Mouse (Mus musculus): ENCODE results near the gene Aktip. TPM values are rescaled to one million over a fixed set of nuclear protein-coding genes. Genes with fewer than 3 reads are reported as not detected.
A peak's percentile ranks its signal among the peaks of the same experiment; 100 is the strongest.

Gene Aktip
- total RNA-seq, 2 experiments from 2014 or later = 40.1 to 42.0 TPM

DNA sequence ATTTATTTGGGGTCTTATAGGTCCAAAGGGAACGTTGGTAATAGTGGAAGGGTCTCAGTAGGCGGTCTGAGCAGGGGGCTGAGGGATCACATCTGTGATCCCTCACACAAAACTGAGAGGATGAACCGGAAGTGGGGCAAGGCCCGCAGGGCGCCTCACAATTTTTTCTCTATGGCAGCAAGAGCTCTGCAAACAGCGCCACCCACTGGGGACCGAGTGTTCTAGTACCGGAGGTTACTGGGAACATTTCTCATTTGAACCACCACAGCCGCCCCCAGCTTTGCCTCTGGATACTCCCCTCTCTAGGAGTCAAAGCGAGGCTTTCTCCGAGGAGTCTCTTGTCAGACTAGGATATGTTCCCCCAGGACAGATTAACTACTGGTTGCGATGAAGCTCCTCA, 3.1 kb downstream of the Aktip start:
- DNase-seq = no peak
- intact Hi-C loops (cut with DNase I) = loop anchor here (5.0 to 10.0 kb wide), 3 partner anchors 338 to 1168 kb away; no protein-coding TSS in a partner anchor

DNA sequence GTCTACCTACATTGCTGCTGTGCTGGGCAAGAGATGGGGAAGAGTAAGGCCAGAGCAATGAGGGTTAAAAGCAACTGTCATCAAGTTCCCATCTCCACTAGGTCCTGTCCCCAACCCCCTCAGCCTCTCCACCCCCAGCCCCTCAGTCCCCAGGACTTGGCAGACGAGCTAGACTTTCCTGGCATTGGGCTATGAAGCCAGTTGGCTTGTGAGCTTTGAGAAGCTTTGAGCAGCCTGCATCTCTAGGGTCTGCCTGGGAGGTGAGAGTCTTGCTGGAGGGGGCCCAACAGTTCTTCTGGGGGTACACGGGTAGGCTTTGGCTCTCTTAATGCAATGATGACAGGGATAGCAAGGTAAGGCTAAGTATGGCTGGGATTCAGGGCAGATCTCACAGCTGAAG, 5.7 kb downstream of the Aktip start:
- DNase-seq = no peak
- intact Hi-C loops (cut with DNase I) = loop anchor here (10.0 kb wide), 2 partner anchors 341 to 1171 kb away; no protein-coding TSS in a partner anchor

DNA sequence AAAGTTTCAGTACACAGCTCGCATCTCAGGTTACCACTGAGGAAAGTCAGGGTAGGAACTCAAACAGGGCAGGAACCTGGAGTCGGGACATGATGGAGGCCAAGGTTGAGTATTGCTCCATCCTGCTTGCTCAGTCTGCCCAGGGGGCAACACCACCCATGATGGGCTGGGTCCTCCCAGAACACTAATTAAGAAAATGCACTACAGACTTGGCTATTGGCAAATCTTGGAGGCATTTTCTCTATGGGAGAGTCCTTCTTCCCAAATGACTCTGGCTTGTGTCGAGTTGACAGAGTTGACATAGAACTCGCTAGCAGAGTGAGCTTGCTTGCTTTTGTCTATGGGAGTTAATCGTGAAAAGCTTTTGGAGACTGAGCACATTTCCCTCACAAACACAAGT, 6.8 kb downstream of the Aktip start:
- intact Hi-C loops (cut with DNase I) = loop anchor here (10.0 kb wide), 2 partner anchors 342 to 1172 kb away; no protein-coding TSS in a partner anchor

DNA sequence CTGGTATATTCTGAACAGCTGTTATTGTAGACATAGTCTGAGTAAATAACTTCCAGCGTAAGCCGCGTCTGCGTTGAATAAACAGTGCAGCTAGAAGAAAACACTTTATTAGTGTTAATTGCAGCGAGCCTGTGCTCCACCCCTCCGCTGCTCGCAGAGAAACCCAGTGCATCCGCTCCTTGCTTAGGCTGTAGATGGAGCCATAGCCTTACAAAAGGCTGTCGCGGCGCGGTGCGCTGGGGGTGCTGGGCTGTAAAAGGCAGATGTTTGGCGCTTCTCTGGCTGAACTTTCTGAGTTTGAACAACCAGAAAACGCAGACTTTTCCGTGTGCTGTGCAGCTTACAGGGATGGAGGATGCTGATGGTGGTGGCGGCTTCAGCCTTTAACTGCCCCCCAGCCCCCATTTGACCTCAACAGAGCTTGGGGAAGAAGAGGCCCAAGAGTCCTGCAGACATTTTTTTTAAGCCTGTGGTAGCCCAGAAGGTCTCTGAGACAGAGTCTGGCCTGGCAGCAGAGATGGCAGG, 8.9 kb downstream of the Aktip start:
- DNase-seq = peak; percentile 72 to 80
- intact Hi-C loops (cut with DNase I) = loop anchor here (10.0 kb wide), 2 partner anchors 344 to 1174 kb away; no protein-coding TSS in a partner anchor

More for the DNA sequence above, 6.8 kb downstream of the Aktip start:
- DNase-seq = no peak

DNA sequence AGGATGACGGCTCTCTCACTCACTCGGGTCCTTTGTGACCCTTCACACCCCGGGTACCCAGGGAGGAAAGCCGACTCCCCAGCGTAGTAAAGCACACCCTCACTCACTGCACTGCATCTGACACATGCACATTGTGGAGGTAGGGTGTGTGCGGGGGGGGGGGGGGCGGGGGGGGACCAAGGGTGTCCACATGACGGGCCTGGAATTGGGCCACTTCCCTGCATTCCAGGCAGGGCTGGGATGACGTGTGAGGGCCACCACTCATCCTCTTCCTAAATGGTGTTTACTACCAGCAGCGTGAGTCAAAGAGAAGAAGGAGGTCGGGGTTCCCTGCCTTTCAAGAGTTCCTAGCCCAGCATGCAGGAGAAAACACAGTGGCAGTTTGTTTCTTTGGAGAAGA, 11.6 kb downstream of the Aktip start:
- no peak for DNase-seq
- intact Hi-C loops (cut with DNase I) = no loop called here

DNA sequence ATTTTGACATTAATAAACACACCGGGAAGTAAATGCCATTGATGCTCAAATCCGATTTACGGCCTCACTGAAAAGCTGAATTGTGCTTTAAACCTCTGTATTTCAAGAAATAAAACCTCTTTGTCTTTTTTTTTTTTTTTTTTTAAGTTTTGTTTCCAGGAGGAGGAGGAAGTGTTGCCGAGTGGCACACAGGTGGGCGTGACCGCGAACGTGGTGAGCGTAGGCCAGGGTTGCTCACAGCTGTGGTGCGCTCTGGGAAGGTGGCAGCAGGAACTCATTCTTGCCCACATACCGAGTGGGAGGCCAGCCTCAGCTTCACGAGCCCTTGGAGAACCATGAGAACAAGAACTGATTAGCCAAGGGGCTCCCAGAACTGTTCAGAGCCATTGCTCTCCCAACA, 13.4 kb downstream of the Aktip start:
- DNase-seq = no peak
- intact Hi-C loops (cut with DNase I) = no loop called here

DNA sequence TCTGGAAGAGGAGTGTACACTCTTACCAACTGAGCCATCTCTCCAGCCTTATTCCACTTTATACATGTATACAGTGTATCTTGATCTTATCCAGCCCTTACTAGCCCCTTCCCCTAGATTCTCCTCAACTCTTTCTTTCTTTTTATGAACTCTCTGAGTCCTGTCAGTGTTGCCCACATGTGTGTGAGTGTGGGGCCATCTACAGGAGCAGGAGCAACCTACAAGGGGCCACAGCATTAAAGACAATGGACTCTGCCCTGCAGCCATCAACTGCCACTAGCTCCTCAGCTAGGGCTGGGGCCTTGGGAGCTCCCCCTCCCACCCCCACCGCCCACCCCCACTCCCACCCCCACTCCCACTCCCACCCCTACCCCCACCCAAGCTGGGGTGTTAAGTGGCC, 22.1 kb downstream of the Aktip start:
- DNase-seq = no peak
- intact Hi-C loops (cut with DNase I) = no loop called here

DNA sequence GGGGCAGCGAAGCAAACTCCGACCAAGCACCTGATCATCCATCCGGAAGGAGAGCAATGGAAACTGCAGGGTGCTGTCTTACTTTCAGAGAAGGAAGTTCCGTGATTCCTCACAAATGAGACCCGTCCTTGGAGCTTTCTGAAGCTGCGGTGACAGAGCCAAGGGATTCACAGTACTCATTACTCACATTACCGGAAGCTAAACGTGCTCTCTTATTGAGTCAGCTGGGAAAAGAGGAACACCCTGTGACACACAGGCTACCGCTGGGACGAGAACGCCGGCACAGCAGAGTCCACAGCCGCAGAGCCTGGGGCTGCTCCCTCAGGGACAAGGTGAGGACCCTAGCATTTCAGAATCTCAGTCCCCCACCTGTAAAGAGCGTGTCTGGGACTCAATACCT, 23.6 kb downstream of the Aktip start:
- no peak for DNase-seq
- intact Hi-C loops (cut with DNase I) = no loop called here

DNA sequence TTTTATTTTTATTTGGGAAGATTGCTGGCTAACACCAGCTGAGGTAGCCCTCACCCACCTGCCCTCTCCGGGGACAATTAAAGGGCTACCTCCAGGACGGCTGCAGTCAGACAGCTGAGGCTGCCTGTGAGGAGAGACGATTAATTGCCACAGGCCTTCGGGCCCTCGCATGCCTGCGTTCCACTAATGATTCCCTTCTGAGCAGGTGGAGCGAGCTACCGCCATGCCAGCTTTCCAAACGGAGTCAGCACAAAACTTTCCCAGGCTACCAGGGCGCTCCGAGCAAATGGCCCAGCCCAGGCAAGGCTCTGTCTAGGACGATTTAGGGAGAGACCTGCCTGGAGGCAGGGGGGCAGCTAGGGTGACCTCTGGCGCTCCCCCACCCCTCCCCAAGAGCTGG, 28.2 kb downstream of the Aktip start:
- no peak for DNase-seq
- intact Hi-C loops (cut with DNase I) = no loop called here

DNA sequence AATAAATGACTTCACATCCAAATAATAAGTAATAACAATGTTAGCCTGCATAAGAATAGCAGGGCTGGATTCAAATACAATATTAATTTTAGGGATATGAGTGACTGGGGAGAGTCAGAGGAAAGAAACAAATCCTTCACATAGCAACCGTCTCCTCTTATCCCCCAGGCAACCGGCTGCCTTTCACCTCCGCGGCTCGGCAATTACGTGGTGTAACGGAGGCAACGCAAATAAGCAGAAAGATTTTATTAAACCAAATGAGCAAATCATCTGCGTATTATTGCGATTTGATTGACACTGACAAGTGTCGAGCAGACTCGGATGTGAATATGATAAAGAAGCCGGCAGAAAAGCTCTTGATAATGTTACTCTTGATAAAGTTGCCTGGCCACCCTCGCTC, 28.9 kb downstream of the Aktip start:
- intact Hi-C loops (cut with DNase I) = no loop called here
- no peak for DNase-seq

DNA sequence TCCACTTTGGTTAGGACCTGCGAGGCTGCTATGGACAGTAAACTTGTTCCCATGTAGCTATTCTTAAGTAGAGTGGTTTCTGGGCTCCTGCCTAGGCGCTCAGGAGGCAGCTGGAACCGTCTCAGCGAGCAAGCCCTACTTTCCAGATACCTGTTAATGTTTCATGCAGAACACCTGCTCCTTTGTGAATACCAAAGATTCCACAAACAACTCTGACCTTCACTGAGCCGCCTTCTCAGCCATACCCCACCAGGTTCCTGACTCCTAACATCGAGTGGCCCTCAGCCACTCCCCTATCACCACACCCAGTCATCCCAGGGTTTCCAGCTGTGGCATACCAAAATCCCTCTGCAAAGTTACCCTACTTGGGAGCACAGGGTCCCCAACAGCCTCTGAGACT, 29.6 kb downstream of the Aktip start:
- intact Hi-C loops (cut with DNase I) = no loop called here
- no peak for DNase-seq

DNA sequence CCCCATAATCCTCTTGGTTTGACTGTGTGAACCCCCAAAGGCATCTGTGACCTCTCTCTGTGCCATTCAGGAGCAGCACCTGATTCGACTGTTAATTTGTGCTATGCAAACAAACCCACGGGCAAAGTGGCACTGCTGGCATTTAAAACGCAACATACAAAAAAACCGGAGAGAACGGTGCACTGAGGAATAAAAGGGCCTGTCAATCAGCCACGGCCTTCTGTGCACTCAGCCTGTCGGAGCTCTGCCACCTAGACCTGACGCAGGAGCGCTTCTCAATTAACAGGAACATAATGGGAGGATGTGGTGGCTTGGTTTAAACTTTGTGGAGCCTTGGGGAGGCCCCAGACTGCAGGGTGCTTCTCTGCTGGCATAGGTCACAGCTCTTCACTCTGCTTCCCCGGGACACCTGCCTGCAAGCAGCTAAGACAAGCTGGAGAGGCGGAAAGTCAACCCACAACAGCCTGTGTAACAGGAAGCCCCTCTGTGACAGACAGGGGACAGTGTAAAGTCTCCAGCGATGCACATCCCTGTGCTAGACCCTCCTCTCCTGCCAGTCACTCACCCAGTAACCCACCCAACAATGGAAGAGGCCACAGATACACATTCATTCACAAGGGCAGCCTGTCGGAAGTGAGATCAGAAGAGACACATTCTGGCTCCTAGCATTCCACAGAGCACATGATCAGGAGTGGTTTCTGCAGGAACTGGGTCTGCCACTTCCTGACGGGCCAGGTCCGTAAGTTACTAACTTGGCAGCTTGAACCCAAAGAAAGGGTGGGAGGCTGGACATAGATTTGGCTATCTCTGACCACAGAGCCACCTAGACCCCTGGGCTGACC, 39.6 kb downstream of the Aktip start:
- intact Hi-C loops (cut with DNase I) = no loop called here
- no peak for DNase-seq

DNA sequence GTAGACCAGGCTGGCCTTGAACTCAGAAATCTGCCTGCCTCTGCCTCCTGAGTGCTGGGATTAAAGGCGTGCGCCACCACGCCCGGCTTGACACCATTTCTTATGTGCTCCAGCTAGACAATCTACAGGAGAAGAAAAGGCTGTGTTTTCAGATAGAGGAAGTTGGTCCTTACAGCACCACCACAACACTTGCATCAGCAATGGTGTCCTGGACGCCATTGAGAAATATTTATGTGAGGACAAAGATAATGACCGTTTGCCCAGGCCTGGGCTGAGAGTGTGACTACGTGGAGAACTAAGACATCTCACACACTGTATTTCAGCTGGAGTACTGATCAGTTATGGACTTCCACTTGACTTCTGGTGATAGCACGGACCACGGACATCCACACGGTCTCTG, 41.2 kb downstream of the Aktip start:
- intact Hi-C loops (cut with DNase I) = no loop called here
- no peak for DNase-seq

DNA sequence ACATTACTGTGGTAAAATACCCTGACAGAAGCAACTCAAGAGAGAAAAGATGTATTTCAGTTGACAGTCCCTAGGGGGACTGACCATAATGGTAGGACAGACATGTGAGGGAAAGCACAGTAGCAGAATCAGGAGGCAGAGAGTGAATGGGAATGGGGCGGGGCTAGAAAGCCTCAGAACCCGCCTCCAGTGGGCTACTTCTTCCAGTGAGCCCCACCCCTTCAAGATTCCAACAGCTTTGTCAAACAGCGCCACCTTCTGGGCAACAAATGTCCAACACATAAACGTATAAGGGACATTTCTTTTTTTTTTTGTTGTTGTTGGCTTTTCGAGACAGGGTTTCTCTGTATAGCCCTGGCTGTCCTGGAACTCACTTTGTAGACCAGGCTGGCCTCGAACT, 45.2 kb downstream of the Aktip start:
- peak in 1 of 2 experiments; percentile 19 for DNase-seq
- intact Hi-C loops (cut with DNase I) = no loop called here

DNA sequence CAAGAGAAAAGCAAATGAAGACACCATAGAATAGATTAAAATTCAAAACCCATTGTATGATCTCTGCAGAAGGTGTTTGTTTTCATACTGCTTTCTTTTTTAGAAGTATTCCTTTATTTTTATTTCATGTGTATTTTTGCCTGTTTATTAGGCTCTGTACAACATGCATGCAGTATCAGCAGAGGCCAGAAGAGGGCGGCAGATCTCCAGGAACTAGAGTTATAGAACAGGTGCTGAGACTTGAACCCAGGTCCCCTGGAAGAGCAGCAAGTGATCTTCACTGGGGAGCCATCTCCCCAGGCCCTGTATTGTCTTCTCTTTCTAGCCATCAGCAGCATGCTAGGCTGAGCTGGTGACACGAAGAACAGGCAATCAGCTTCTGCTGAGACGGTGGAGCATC, 45.9 kb downstream of the Aktip start:
- intact Hi-C loops (cut with DNase I) = no loop called here
- no peak for DNase-seq

DNA sequence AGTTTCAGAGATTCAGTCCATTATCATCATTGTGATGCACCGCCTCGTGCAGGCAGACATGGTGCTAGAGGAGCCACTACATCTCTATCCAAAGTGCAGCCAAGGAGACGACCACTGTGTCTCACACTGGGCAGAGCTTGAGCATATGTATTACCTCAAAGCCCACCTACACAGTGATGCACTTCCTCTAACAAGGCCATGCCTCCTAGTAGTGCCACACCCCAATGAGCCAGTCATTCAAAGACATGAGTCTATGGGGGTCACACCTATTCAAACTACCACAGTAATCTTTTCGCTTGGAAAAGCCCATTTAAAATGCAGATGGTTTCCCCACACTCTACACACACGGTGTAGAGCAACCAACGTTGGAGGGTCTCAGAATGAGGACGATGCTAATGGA, 48.2 kb downstream of the Aktip start:
- no peak for DNase-seq
- intact Hi-C loops (cut with DNase I) = no loop called here

DNA sequence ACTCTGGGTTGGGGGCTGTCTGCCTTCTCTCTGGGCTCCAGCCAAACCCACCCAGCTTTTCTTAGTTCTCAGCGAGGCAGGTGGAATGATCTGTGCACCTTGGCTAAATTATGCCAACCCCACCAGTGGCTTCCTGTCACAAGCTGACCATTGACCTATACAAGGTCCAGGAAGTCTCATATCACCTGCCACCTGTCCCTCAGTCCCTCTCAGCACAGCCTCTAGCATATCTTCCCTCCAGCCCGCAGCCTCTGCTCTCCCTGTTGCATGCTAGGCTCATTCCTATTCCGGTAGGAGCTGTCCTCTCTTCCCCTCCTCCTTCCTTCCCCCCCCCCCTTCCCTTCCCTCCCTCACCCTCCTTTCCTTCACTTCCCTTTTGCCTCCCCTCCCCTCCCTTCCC, 50.5 kb downstream of the Aktip start:
- intact Hi-C loops (cut with DNase I) = no loop called here

DNA sequence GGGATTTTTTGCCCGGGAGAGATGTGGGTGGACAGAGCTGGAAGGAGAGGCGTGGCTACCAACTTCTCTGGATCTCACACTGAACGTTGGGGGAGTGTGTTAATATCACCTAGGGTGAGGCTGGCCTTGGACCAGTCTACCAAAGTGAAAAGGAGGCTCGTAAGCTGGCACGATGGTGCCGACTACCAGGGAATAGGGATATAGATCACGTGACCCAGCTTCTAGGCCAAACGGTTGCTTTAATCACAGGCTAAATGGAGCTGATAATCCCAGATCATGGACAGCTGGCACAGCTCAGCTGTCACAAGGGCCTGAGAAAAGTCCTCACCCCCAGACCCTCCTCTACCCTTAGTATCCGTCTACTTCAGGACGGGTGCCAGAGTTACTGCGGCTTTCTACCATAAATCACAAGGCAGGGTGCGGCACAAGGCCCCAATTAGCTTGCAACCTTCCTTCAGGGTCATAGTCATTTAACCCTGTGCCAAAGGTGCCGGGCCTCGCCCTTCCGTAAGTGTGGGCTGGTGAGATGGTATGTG, 51.1 kb downstream of the Aktip start:
- no peak for DNase-seq
- intact Hi-C loops (cut with DNase I) = no loop called here

More for the DNA sequence above, 50.5 kb downstream of the Aktip start:
- no peak for DNase-seq

DNA sequence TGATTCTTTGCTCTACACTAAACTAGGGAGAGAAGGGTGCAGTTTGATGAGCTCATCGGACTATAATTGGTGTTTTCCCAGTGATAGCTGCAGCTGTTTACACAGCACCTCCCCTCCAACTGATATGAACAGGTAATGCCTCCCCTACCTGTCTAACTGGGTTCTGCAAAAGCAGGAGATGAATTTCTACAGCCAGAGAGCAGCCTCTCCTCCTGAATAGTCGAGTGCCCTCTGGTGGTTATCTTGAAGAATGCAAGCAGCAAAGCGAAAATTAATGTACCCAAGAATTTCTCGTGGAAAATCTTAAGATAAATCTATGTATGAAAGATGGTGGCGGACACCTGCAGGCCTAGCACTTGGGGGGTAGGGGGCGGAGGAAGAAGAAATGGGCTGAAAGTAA, 52.1 kb downstream of the Aktip start:
- intact Hi-C loops (cut with DNase I) = no loop called here
- peak; percentile 12 to 63 for DNase-seq

DNA sequence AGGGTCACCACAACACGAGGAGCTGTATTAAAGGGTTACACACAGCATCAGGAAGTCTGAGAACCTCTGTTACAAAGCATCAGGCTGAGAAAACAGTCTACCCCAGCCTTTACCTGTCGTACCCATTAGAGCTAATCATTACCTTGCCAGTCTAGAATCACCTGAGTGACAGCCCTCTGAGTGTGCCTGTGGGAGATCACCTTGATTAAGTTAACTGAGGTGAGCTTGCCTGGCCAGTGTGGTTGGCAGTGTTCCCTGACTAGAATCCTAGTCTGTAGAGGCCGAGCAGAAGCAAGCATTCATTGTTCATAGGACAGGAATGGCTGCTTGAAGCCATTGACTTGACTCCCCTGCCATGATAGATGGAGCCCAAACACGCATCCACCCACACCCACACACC, 58.9 kb downstream of the Aktip start:
- no peak for DNase-seq
- intact Hi-C loops (cut with DNase I) = no loop called here

DNA sequence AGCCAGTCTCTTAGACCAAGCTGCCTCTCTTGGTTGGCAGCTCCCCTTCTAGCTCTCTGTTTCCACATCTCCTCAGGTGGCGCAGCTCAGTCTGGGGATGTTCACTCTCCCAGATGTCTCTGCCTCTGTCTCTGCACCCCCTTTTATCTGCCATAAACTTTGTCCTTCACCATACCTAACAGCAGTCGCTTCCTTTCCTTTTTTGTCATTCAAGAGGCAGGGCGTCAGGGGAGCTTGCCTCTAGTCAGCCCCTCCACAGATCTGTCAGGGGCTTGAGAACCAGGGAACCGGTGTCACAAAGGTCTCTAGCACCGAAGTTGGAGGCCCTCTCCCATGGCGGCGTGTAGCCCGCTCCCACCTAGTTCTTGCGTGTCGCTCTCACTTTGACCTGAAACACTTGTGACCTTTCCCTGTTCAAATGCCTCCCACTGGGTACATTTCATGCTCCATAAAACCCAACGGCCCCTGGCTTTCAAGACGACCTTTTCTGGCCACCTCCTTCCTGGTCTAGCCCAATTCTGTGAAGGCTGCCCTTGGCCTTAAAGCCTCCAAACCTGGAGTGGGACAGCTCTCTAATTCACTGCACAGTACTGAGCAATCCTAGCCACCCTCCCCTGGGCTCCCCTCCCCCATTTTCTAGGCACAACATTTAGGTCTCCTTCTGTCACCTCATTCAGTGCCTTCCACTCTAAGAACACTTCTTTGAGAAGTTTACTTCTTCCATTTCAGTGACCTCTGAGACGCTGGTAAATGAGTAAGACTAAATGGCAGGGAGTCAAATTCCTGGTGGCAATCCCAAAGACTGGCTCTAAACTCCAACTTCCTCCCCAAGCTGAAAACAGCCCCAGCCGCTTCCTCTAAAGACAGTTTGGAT, 64.2 kb downstream of the Aktip start:
- DNase-seq = no peak
- intact Hi-C loops (cut with DNase I) = loop anchor here (10.0 kb wide), 1 partner anchor 791 kb away; the partner anchor contains the start of gene Tox3
